Mouse (Mus musculus) ES-Bruce4 (cell line): ENCODE results near the gene Jph2. TPM values are rescaled to one million over a fixed set of nuclear protein-coding genes. Genes with fewer than 3 reads are reported as not detected.

Experiments used
- H3K27ac ChIP-seq: 2 replicates; pipeline ENCODE4 v1.5.1; 2012; ENCODE audit warnings: low read length, inconsistent platforms; ENCODE audit not compliant: insufficient read depth
- H3K27me3 ChIP-seq: 2 replicates; pipeline ENCODE4 v1.6.1; 2012; ENCODE audit warnings: mild to moderate bottlenecking, low read length, inconsistent platforms; ENCODE audit not compliant: control insufficient read depth, poor library complexity, insufficient read depth, severe bottlenecking
- H3K36me3 ChIP-seq: 2 replicates; pipeline ENCODE4 v1.6.1; 2012; ENCODE audit warnings: inconsistent platforms, mild to moderate bottlenecking, low read length, moderate library complexity; ENCODE audit not compliant: control insufficient read depth, poor library complexity, insufficient read depth, severe bottlenecking
- H3K4me1 ChIP-seq: one replicate; pipeline ENCODE4 v1.8.1; 2011; ENCODE audit warnings: low read length; ENCODE audit not compliant: control insufficient read depth, insufficient read depth
- H3K4me3 ChIP-seq: 2 replicates; pipeline ENCODE4 v1.5.1; 2011; ENCODE audit warnings: low read depth, mild to moderate bottlenecking, low read length
- H3K9ac ChIP-seq: 2 replicates; pipeline ENCODE4 v1.6.1; 2012; ENCODE audit warnings: low read depth, mild to moderate bottlenecking, inconsistent platforms; ENCODE audit not compliant: poor library complexity, severe bottlenecking
- H3K9me3 ChIP-seq: replicated peaks from 2 replicates; pipeline ENCODE4 v1.6.1; 2012; ENCODE audit warnings: mild to moderate bottlenecking, low read length, inconsistent platforms; ENCODE audit not compliant: control insufficient read depth, poor library complexity, insufficient read depth, severe bottlenecking
- CTCF ChIP-seq: IDR thresholded peaks from one replicate; pipeline ENCODE4 v1.8.1; 2011; ENCODE audit warnings: low read depth, low read length
- EP300 ChIP-seq: IDR thresholded peaks from 2 replicates; pipeline ENCODE4 v1.6.1; 2011; ENCODE audit warnings: low read depth, low read length; ENCODE audit not compliant: insufficient read depth
- POLR2A ChIP-seq: IDR thresholded peaks from one replicate; pipeline ENCODE4 v1.8.1; 2011; ENCODE audit warnings: low read length; ENCODE audit not compliant: insufficient read depth
- polyA plus RNA-seq: library from polyadenylated mRNA; stranded (reverse); fragments of >200 nt; gene quantifications from 2 replicates; pipeline ENCODE4 v1.2.4, GENCODE M21; 2011; ENCODE audit warnings: low read depth; ENCODE audit not compliant: missing spikeins, insufficient read depth, insufficient read length

Jph2 gene
- polyA plus RNA-seq, 1 experiment = 6.6 TPM

- no peaks in the 10 kb centered on the region for H3K4me1 ChIP-seq
- no peak overlapping the region for H3K27ac ChIP-seq
- H3K4me3 ChIP-seq = peak overlapping the region; percentile 16
- no peak for TF ChIP-seq EP300
- TF ChIP-seq CTCF = no peak
- no peak for TF ChIP-seq POLR2A
- no peaks in the 10 kb centered on the region for H3K36me3 ChIP-seq
- peak overlapping the region; percentile 7; the same call in 1 of the 2 replicates for H3K9ac ChIP-seq
- H3K27me3 ChIP-seq = no peaks in the 10 kb centered on the region
- H3K9me3 ChIP-seq = no peaks in the 10 kb centered on the region
Observed at GRCm38 (mm10) chr2:163375468-163375867, 22.3 kb downstream of the Jph2 start.

GRCm38 (mm10) chr2:163372627-163373026, 25.2 kb downstream of the Jph2 start:
- no peak overlapping the region for H3K27ac ChIP-seq
- H3K4me1 ChIP-seq = no peaks in the 10 kb centered on the region
- TF ChIP-seq POLR2A (no peak), EP300 (no peak), CTCF (no peak)
- no peak overlapping the region for H3K4me3 ChIP-seq
- no peaks in the 10 kb centered on the region for H3K27me3 ChIP-seq
- H3K9me3 ChIP-seq = no peaks in the 10 kb centered on the region
- H3K36me3 ChIP-seq = no peaks in the 10 kb centered on the region
- H3K9ac ChIP-seq = no peak overlapping the region

GRCm38 (mm10) chr2:163370175-163370574, 27.6 kb downstream of the Jph2 start:
- H3K9me3 ChIP-seq = no peaks in the 10 kb centered on the region
- no peak overlapping the region for H3K9ac ChIP-seq
- H3K27ac ChIP-seq = no peak overlapping the region
- H3K4me3 ChIP-seq = no peak overlapping the region
- TF ChIP-seq POLR2A (no peak), EP300 (no peak), CTCF (no peak)
- no peaks in the 10 kb centered on the region for H3K4me1 ChIP-seq
- H3K27me3 ChIP-seq = no peaks in the 10 kb centered on the region
- no peaks in the 10 kb centered on the region for H3K36me3 ChIP-seq

DNA sequence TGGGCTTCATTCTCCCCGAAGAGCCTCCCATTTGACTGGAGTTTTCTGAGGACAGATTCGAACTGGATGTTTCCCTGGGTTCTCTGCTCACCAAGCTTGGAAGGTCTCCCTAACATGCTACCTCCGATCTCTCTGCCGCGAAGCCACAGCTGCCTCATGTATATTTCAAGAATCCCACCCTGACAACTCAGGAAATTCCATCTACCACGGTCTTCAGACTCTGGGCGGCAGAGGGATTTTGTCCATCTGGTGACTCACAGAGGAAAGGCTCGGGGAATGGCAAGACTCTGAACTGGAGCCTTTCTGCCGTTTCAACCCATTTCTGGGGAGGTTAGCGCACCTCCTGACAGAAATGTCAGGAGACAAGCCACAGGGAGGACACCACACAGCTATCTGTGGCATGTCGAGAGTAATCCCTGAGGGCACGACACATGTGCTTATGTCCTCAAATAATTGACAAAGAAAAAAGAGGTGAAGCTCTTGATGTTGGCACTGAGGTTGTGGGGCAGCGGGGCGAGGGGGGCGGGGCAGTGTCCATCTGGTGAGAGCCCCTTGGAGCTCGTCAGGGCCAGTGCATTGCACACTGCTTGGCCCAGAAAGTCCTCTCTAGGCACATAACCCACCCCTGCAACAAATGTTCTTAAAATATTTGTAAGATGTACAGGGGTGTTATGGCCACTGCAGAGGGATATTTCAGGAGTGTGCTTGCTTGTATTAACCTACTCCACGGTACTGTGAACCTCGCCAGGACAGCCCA, 32.8 kb downstream of the Jph2 start:
- no peak overlapping the region for H3K4me3 ChIP-seq
- no peaks in the 10 kb centered on the region for H3K9me3 ChIP-seq
- H3K4me1 ChIP-seq = no peaks in the 10 kb centered on the region
- no peak overlapping the region for H3K27ac ChIP-seq
- TF ChIP-seq POLR2A = no peak
- TF ChIP-seq CTCF = no peak
- H3K27me3 ChIP-seq = no peaks in the 10 kb centered on the region
- H3K36me3 ChIP-seq = no peaks in the 10 kb centered on the region
- H3K9ac ChIP-seq = no peak overlapping the region

DNA sequence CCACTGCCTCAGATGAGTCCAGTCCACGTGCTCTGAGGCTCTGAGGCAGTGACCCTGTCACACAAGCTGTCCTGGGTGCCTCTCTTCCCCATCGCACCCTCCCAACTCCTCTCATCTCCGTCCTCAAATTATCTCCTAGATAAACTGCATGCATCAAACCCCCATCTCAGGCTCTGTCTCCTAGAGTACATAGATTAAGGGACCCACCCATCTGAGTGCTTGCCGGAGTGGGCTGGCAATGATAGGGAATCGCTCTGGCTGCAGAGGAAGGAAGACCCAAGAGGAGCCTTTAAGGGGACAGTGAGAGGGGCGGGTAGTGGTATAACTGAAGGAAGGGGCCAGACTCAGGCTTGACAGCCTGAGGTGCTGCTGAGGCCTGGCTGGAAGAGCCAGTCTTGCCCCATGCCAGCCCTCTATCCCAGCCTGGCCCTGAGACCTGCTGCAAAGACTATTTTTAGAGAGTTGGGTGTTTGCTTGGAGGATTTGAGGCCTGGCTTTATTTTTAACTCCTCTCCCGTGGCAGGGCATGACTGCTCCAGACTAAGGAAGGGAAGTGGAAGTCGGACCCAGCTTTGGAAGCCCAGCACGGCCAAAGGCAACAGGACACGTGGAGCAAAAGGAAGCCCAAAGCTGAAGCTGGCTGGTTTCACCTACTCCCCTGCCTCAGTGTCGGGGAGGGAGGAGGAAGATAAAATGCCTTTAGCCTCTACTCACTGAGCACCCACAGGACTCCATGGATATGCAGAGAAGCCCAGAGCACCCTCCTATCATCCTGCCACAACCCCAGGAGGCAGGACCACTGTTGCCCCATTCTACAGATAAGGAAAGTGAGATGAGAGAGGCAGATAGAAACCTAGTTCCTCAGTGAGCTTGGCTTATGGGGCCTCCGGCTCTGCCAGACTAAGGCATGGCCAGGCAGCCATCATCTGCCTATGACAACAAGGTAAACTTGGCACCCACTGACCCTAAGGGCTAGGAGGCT, 34.6 kb downstream of the Jph2 start:
- Histone ChIP-seq H3K4me3 (no peak overlapping the region), H3K9ac (no peak overlapping the region), H3K9me3 (no peaks in the 10 kb centered on the region), H3K36me3 (no peaks in the 10 kb centered on the region), H3K4me1 (no peaks in the 10 kb centered on the region), H3K27me3 (no peaks in the 10 kb centered on the region), H3K27ac (no peak overlapping the region)
- no peak for TF ChIP-seq EP300
- TF ChIP-seq POLR2A = no peak
- TF ChIP-seq CTCF = no peak

DNA sequence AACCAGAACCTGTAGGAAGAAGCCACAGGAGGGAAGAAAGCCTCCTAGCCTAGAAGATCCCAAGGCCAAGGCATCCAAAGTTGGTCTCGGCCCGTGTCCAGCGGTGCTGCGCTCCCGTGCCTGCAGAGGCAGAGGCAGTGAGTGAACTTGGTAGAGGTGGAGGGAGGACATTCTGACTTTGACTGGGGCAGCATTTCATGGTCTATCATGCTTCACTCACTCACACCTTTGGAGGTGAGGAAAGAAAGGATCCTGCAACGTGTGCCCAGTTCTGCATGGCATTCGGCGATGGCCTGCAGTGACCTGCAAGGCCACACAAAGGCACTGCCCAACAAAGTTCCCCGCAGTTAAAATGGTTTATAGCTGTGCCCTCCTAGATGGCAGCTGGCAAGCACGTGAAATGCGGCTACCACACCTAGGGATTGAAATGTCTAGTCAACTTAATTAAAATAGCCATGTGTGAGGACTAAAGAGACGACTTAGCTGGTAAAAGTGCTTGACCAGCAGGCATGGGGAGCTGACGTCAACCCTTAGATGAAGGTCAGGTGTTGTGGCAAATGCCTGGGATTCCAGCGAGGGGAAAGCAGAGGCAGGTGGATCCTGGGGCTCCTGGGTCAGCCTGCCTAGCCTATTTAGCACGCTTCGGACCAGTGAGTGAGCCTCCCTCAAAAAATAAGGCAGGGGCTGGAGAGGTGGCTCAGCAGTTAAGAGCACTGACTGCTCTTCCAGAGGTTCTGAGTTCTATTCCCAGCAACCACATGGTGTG, 36.8 kb downstream of the Jph2 start:
- Histone ChIP-seq H3K27me3 (no peaks in the 10 kb centered on the region), H3K27ac (no peak overlapping the region), H3K9ac (no peak overlapping the region), H3K4me3 (no peak overlapping the region), H3K36me3 (no peaks in the 10 kb centered on the region), H3K9me3 (no peaks in the 10 kb centered on the region), H3K4me1 (no peaks in the 10 kb centered on the region)
- TF ChIP-seq EP300 (no peak), POLR2A (no peak), CTCF (no peak)
